ENCODE assay signal across 19 mouse cellular contexts in genomic region chr3:89434532-89434931, GRCm38 (mm10). TPM values are rescaled to one million over a fixed set of nuclear protein-coding genes. Genes with fewer than 3 reads are reported as not detected.
DNase-seq lines count a peak whose midpoint lies in the region; ATAC-seq and TF ChIP-seq lines count a peak whose summit lies in the region.
"Had no signal": no experiment of that assay in that cellular context is flagged by ENCODE, and none has a peak within 500 bp of the region (broad histone marks: within the 10 kb centered on the region; RNA-seq: fewer than 3 reads in every experiment).

No protein-coding gene starts in this region.

- intact Hi-C loops in gastrocnemius, adult 2 months (cut with DNase I): no loop called here

- ATAC-seq in neural tube, embryonic 13.5 days (ENCODE audit: low read depth): no peak
- no peak for ATAC-seq in neural tube, embryonic 15.5 days (ENCODE audit: low FRiP score)
- ATAC-seq in kidney, embryonic 16.5 days (ENCODE audit: low FRiP score, low TSS enrichment): no peak
- ATAC-seq: activated CD4-positive, CD25-positive, alpha-beta regulatory T cell, adult 4 months; Patski had no signal

- H3K27ac ChIP-seq in gastrocnemius, adult 2 months: peak overlapping the region; percentile 98
- peak overlapping the region; percentile 42; the same call in 1 of the 2 replicates for H3K27ac ChIP-seq in neural tube, embryonic 13.5 days (replicated peaks)
- no peak overlapping the region; the same call in 1 of the 2 replicates for H3K27ac ChIP-seq in neural tube, embryonic 15.5 days (replicated peaks)
- H3K27ac ChIP-seq in limb, embryonic 10.5 days: peak overlapping the region; percentile 17; the same call in 1 of the 2 replicates
- H3K27ac ChIP-seq in kidney, embryonic 16.5 days (ENCODE audit: low read length): no peak overlapping the region

- H3K4me3 ChIP-seq in gastrocnemius, adult 2 months: no peak overlapping the region
- no peak overlapping the region for H3K4me3 ChIP-seq in neural tube, embryonic 13.5 days
- no peak overlapping the region for H3K4me3 ChIP-seq in neural tube, embryonic 15.5 days (replicated peaks)
- H3K4me3 ChIP-seq in limb, embryonic 10.5 days: no peak overlapping the region
- H3K4me3 ChIP-seq in kidney, embryonic 16.5 days (ENCODE audit: low read length): no peak overlapping the region
- H3K4me3 ChIP-seq: heart, embryonic 12.5 days; megakaryocyte, embryonic 14.5 days had no signal

- no peaks in the 10 kb centered on the region for H3K27me3 ChIP-seq in neural tube, embryonic 13.5 days
- no peaks in the 10 kb centered on the region for H3K27me3 ChIP-seq in neural tube, embryonic 15.5 days (replicated peaks)
- no peaks in the 10 kb centered on the region for H3K27me3 ChIP-seq in limb, embryonic 10.5 days (ENCODE audit: low read depth, poor library complexity, severe bottlenecking)
- no peaks in the 10 kb centered on the region for H3K27me3 ChIP-seq in kidney, embryonic 16.5 days (ENCODE audit: insufficient read depth, low read length)
- H3K27me3 ChIP-seq: heart, embryonic 12.5 days; megakaryocyte, embryonic 14.5 days; Patski had no signal

- 84% methylated on average over 11 of the region's 11 CpGs for WGBS in neural tube, embryonic 13.5 days
- WGBS in neural tube, embryonic 15.5 days: 89% methylated on average over 11 of the region's 11 CpGs
- 83% methylated on average over 11 of the region's 11 CpGs for WGBS in limb, embryonic 10.5 days
- WGBS in kidney, embryonic 16.5 days: 82% methylated on average over 11 of the region's 11 CpGs

- no peak for TF ChIP-seq CTCF in gastrocnemius, adult 2 months (IDR thresholded peaks at IDR 0.05)

- H3K4me1 ChIP-seq in neural tube, embryonic 13.5 days (replicated peaks): peaks cover 46% of the 10 kb centered on the region
- H3K4me1 ChIP-seq in neural tube, embryonic 15.5 days: peaks cover 47% of the 10 kb centered on the region
- H3K4me1 ChIP-seq in limb, embryonic 10.5 days: peaks cover 54% of the 10 kb centered on the region
- H3K4me1 ChIP-seq in kidney, embryonic 16.5 days (ENCODE audit: insufficient read depth, low read length): peaks cover 25% of the 10 kb centered on the region

- peaks cover 27% of the 10 kb centered on the region for H3K36me3 ChIP-seq in neural tube, embryonic 13.5 days
- peaks cover 22% of the 10 kb centered on the region for H3K36me3 ChIP-seq in neural tube, embryonic 15.5 days
- H3K36me3 ChIP-seq in limb, embryonic 10.5 days: peaks cover 39% of the 10 kb centered on the region
- H3K36me3 ChIP-seq in kidney, embryonic 16.5 days (ENCODE audit: insufficient read depth, low read length): peaks cover 19% of the 10 kb centered on the region

- H3K9me3 ChIP-seq in neural tube, embryonic 13.5 days: no peaks in the 10 kb centered on the region
- H3K9me3 ChIP-seq in neural tube, embryonic 15.5 days (replicated peaks): no peaks in the 10 kb centered on the region
- H3K9me3 ChIP-seq in limb, embryonic 10.5 days (replicated peaks): no peaks in the 10 kb centered on the region
- H3K9me3 ChIP-seq in kidney, embryonic 16.5 days (ENCODE audit: low read length): no peaks in the 10 kb centered on the region
- H3K9me3 ChIP-seq: heart, embryonic 12.5 days; megakaryocyte, embryonic 14.5 days had no signal

- H3K4me2 ChIP-seq in neural tube, embryonic 13.5 days: no peak overlapping the region
- no peak overlapping the region for H3K4me2 ChIP-seq in neural tube, embryonic 15.5 days
- H3K4me2 ChIP-seq in kidney, embryonic 16.5 days (replicated peaks; ENCODE audit: low read depth, low read length): no peak overlapping the region
- H3K4me2 ChIP-seq: heart, embryonic 12.5 days had no signal

- H3K9ac ChIP-seq in neural tube, embryonic 13.5 days: no peak overlapping the region
- H3K9ac ChIP-seq in neural tube, embryonic 15.5 days (replicated peaks): no peak overlapping the region
- no peak overlapping the region for H3K9ac ChIP-seq in kidney, embryonic 16.5 days (replicated peaks; ENCODE audit: low read length)
- H3K9ac ChIP-seq: heart, embryonic 12.5 days had no signal

- DNase-seq in gastrocnemius, adult 2 months: peak; percentile 30
- DNase-seq in gastrocnemius, postnatal 25 days: no peak
- DNase-seq in limb, embryonic 10.5 days (ENCODE audit: low spot score): no peak
- no peak for DNase-seq in embryo, embryonic 9.5 days (ENCODE audit: extremely low spot score)
- DNase-seq: adrenal gland, postnatal 25 days; cerebellum, adult 9-11 months; heart, postnatal 36 days; kidney, adult 9 months; layer of hippocampus, postnatal 36 days; lung, postnatal 10 days; right cerebral cortex, postnatal 4 days; thymus, postnatal 4 days had no signal

RNA-seq across cellular contexts. Expression of gene Pbxip1, which starts 2.0 kb away (rescaled TPM):
- total RNA-seq in gastrocnemius, adult 2 months (2021): 100 to 1,000 TPM; 202 to 227 TPM
- 100 to 1,000 TPM; 179 to 196 TPM for total RNA-seq in gastrocnemius, postnatal 25 days (2021)
- 15.6 and 17.0 TPM in 2 replicates for polyA plus RNA-seq in neural tube, embryonic 13.5 days (2015; fragmentation: Nextera tagmentation; extraction: Ambion mirVana)
- 16.1 and 23.2 TPM in 2 replicates for polyA plus RNA-seq in neural tube, embryonic 15.5 days (2015; fragmentation: Nextera tagmentation; extraction: Ambion mirVana)
- polyA plus RNA-seq in limb, embryonic 10.5 days (2016; fragmentation: Nextera tagmentation; extraction: Ambion mirVana): 13.0 and 19.2 TPM in 2 replicates
- 47.5 and 51.7 TPM in 2 replicates for polyA plus RNA-seq in kidney, embryonic 16.5 days (2015; fragmentation: Nextera tagmentation; extraction: Ambion mirVana)

RNA-seq across cellular contexts. Expression of gene Pygo2, which starts 4.5 kb away (rescaled TPM):
- 10 to 100 TPM in 1 of 2 experiments, 1 to 10 TPM in 1; 9.5 to 10.1 TPM for total RNA-seq in gastrocnemius, adult 2 months (2021)
- 10 to 100 TPM in 1 of 2 experiments, 1 to 10 TPM in 1; 9.2 to 11.1 TPM for total RNA-seq in gastrocnemius, postnatal 25 days (2021)
- polyA plus RNA-seq in neural tube, embryonic 13.5 days (2015; fragmentation: Nextera tagmentation; extraction: Ambion mirVana): 40.4 and 47.7 TPM in 2 replicates
- polyA plus RNA-seq in neural tube, embryonic 15.5 days (2015; fragmentation: Nextera tagmentation; extraction: Ambion mirVana): 38.8 and 41.1 TPM in 2 replicates
- polyA plus RNA-seq in limb, embryonic 10.5 days (2016; fragmentation: Nextera tagmentation; extraction: Ambion mirVana): 50.7 and 53.5 TPM in 2 replicates
- polyA plus RNA-seq in kidney, embryonic 16.5 days (2015; fragmentation: Nextera tagmentation; extraction: Ambion mirVana): 38.9 and 41.2 TPM in 2 replicates

RNA-seq across cellular contexts. Expression of gene Shc1, which starts 16.3 kb away (rescaled TPM):
- total RNA-seq in gastrocnemius, adult 2 months (2021): 10 to 100 TPM; 15.0 to 17.2 TPM
- total RNA-seq in gastrocnemius, postnatal 25 days (2021): 10 to 100 TPM; 21.1 to 23.8 TPM
- 41.8 and 45.1 TPM in 2 replicates for polyA plus RNA-seq in neural tube, embryonic 13.5 days (2015; fragmentation: Nextera tagmentation; extraction: Ambion mirVana)
- polyA plus RNA-seq in neural tube, embryonic 15.5 days (2015; fragmentation: Nextera tagmentation; extraction: Ambion mirVana): 22.0 and 35.3 TPM in 2 replicates
- polyA plus RNA-seq in limb, embryonic 10.5 days (2016; fragmentation: Nextera tagmentation; extraction: Ambion mirVana): 82.6 and 96.2 TPM in 2 replicates
- 115 and 118 TPM in 2 replicates for polyA plus RNA-seq in kidney, embryonic 16.5 days (2015; fragmentation: Nextera tagmentation; extraction: Ambion mirVana)

RNA-seq across cellular contexts. Expression of gene Cks1b, which starts 16.3 kb away (rescaled TPM):
- total RNA-seq in gastrocnemius, adult 2 months (2021): 1 to 10 TPM; 1.8 to 2.5 TPM
- 1 to 10 TPM; 3.1 to 3.4 TPM for total RNA-seq in gastrocnemius, postnatal 25 days (2021)
- polyA plus RNA-seq in neural tube, embryonic 13.5 days (2015; fragmentation: Nextera tagmentation; extraction: Ambion mirVana): 110 and 144 TPM in 2 replicates
- 79.3 and 153 TPM in 2 replicates for polyA plus RNA-seq in neural tube, embryonic 15.5 days (2015; fragmentation: Nextera tagmentation; extraction: Ambion mirVana)
- polyA plus RNA-seq in limb, embryonic 10.5 days (2016; fragmentation: Nextera tagmentation; extraction: Ambion mirVana): 898 and 922 TPM in 2 replicates
- 483 and 495 TPM in 2 replicates for polyA plus RNA-seq in kidney, embryonic 16.5 days (2015; fragmentation: Nextera tagmentation; extraction: Ambion mirVana)

RNA-seq across cellular contexts. Expression of gene Pmvk, which starts 19.8 kb away (rescaled TPM):
- 10 to 100 TPM in 1 of 2 experiments, 1 to 10 TPM in 1; 6.3 to 11.1 TPM for total RNA-seq in gastrocnemius, adult 2 months (2021)
- total RNA-seq in gastrocnemius, postnatal 25 days (2021): 1 to 10 TPM; 5.3 to 7.4 TPM
- polyA plus RNA-seq in neural tube, embryonic 13.5 days (2015; fragmentation: Nextera tagmentation; extraction: Ambion mirVana): 104 and 106 TPM in 2 replicates
- polyA plus RNA-seq in neural tube, embryonic 15.5 days (2015; fragmentation: Nextera tagmentation; extraction: Ambion mirVana): 123 and 142 TPM in 2 replicates
- 63.6 and 65.9 TPM in 2 replicates for polyA plus RNA-seq in limb, embryonic 10.5 days (2016; fragmentation: Nextera tagmentation; extraction: Ambion mirVana)
- polyA plus RNA-seq in kidney, embryonic 16.5 days (2015; fragmentation: Nextera tagmentation; extraction: Ambion mirVana): 56.1 and 59.3 TPM in 2 replicates

Comparison
In these comparisons a context has a peak if more than half of its experiments do, and no peak if none do; other contexts are left out.
1. H3K27ac ChIP-seq: peak in gastrocnemius, adult 2 months (single experiment), neural tube, embryonic 13.5 days (single experiment) and limb, embryonic 10.5 days (single experiment); none in neural tube, embryonic 15.5 days (single experiment) and kidney, embryonic 16.5 days (single experiment).